Mouse (Mus musculus) forebrain, embryonic 16.5 days (tissue): ENCODE measurements around the gene Smyd3. TPM values are rescaled to one million over a fixed set of nuclear protein-coding genes. Genes with fewer than 3 reads are reported as not detected.
"Not testable (repeated sequence)": the region's sequence is repeated elsewhere in the genome, so short reads cannot be mapped to it uniquely, and the experiment has no call there.

Source experiments
- ATAC-seq: fragments of 200-750 bp; cut with Nextera tagmentation; 2 replicates; pipeline ENCODE4 v1.8.0; 2017; ENCODE audit warnings: mild to moderate bottlenecking, moderate library complexity
- H3K27ac ChIP-seq: fragments of 300-500 bp; sonication (generic); 2 replicates; pipeline ENCODE4 v1.5.1; 2014; ENCODE audit warnings: low read length, control low read depth
- H3K27me3 ChIP-seq: fragments of 300-500 bp; sonication (generic); replicated peaks from 2 replicates; pipeline ENCODE4 v1.6.1; 2014; ENCODE audit warnings: low read length; ENCODE audit not compliant: control insufficient read depth, insufficient read depth
- H3K36me3 ChIP-seq: fragments of 300-500 bp; sonication (generic); 2 replicates; pipeline ENCODE4 v1.6.1; 2014; ENCODE audit not compliant: control insufficient read depth, insufficient read depth
- H3K4me1 ChIP-seq: fragments of 300-500 bp; sonication (generic); replicated peaks from 2 replicates; pipeline ENCODE4 v1.6.1; 2014; ENCODE audit warnings: low read length; ENCODE audit not compliant: control insufficient read depth, insufficient read depth
- H3K4me2 ChIP-seq: fragments of 300-500 bp; sonication (generic); 2 replicates; pipeline ENCODE4 v1.6.1; 2014; ENCODE audit warnings: mild to moderate bottlenecking, low read length, control low read depth
- H3K4me3 ChIP-seq: fragments of 300-500 bp; sonication (generic); replicated peaks from 2 replicates; pipeline ENCODE4 v1.5.1; 2014; ENCODE audit warnings: mild to moderate bottlenecking, low read length, control low read depth
- H3K9ac ChIP-seq: fragments of 300-500 bp; sonication (generic); replicated peaks from 2 replicates; pipeline ENCODE4 v1.6.1; 2014; ENCODE audit warnings: low read depth, low read length, control low read depth
- H3K9me3 ChIP-seq: fragments of 300-500 bp; sonication (generic); 2 replicates; pipeline ENCODE4 v1.6.1; 2016; ENCODE audit warnings: low read length; ENCODE audit not compliant: control insufficient read depth
- WGBS: fragments of 180-500 bp; shearing (Covaris S2); extraction: QIAGEN DNeasy Blood & Tissue Kit; methylation state at CpG from one replicate; pipeline ENCODE4 v1.1.7; 2014; 5-methylcytosine and 5-hydroxymethylcytosine counted together
- polyA plus RNA-seq: library from polyadenylated mRNA; unstranded; fragments of >200 nt; fragmentation: Nextera tagmentation; extraction: Ambion mirVana; gene quantifications from 2 replicates; pipeline ENCODE4 v1.2.1, GENCODE M21; 2015

The Smyd3 gene
- polyA plus RNA-seq, 1 experiment from 2014 or later, result 29.4 TPM

DNA sequence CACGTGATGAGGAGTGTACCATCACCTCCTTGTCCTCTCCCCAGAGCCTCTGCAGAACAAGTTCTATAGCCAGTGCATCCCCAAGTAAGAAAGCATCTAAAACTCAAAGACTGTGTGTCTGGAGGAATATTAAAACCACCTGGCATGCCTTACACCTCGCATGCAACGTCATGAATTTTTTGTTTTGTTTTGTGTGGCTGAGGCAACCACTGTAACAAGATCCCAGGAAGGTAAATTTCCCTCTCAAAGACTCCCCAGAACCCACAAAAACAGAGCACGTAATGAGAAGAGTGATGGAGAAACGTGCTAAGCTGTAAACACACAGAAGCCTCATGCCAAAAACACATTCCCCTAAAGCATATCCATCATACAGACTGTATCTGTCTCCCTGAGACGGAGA is 222.2 kb downstream of the Smyd3 start:
- Histone ChIP-seq H3K4me1 (0 out of 2 replicates have a peak, but pooled peaks cover 3% of the 10 kb centered on the region), H3K27me3 (no peaks in the 10 kb centered on the region), H3K4me2 (no peak overlapping the region), H3K9me3 (no peaks in the 10 kb centered on the region), H3K27ac (no peak overlapping the region), H3K9ac (no peak overlapping the region), H3K36me3 (no peaks in the 10 kb centered on the region), H3K4me3 (no peak overlapping the region)
- WGBS, result 69% methylated on average over 6 of the region's 6 CpGs
- ATAC-seq, result no peak

DNA sequence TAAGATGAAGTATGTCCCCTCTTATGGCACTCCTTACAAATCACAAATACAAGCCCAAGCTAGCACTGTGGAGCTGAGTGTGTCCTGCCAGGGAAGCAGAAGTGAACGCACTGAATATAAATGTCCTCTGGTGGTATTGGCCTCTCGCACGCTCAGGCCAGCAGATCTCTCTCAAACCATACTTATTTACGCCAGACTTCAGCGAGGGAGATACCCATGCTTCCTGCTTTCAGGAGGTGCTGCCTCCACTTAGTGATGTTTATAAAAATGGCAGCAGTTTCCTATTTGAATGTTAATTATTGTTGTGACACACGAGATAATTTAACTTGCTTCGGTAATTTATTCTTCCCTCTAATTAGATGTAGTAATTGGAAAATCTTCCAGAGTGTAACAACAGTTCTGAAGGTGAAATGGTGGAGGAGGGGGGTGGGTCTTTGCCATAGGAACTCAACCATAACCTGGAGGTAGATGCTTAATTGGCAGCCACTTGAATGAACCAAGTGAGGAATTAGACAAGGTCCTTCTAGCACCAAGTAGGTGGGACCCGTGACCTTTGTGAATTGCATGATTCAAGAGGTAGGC is 224.0 kb downstream of the Smyd3 start:
- no peaks in the 10 kb centered on the region for H3K36me3 ChIP-seq
- no peaks in the 10 kb centered on the region for H3K27me3 ChIP-seq
- WGBS, result 21% methylated on average over 8 of the region's 8 CpGs
- no peak overlapping the region for H3K4me3 ChIP-seq
- H3K4me2 ChIP-seq, result no peak overlapping the region
- no peak overlapping the region for H3K9ac ChIP-seq
- 0 out of 2 replicates have a peak, but pooled peaks cover 3% of the 10 kb centered on the region for H3K4me1 ChIP-seq
- no peak overlapping the region for H3K27ac ChIP-seq
- ATAC-seq, result peak; percentile 38; the same call in 1 of the 2 replicates
- H3K9me3 ChIP-seq, result no peaks in the 10 kb centered on the region

DNA sequence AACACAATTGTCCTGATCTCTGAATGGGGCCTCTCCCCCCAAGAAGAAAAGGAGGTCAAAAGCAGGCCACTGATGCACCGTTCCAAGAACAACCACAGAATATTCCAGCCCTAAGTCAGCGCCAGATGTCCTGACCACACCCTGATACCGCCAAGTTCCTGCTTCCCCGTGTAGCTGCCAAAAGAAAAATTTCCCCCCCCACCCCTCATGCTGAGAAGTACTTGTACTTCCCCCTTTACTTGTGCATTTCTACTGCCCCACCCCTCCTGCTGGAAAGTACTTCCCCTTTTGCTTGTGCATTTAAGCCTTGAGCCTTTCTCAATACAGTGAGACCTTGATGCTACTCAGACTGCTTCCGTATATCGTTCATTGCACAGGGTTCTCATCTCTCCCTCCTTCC is 227.7 kb downstream of the Smyd3 start:
- ATAC-seq, H3K4me1 ChIP-seq, H3K27ac ChIP-seq, H3K4me2 ChIP-seq, H3K36me3 ChIP-seq, H3K9me3 ChIP-seq, H3K4me3 ChIP-seq, H3K9ac ChIP-seq, H3K27me3 ChIP-seq: not testable (repeated sequence)
- WGBS, result 97% methylated on average over 6 of the region's 6 CpGs

DNA sequence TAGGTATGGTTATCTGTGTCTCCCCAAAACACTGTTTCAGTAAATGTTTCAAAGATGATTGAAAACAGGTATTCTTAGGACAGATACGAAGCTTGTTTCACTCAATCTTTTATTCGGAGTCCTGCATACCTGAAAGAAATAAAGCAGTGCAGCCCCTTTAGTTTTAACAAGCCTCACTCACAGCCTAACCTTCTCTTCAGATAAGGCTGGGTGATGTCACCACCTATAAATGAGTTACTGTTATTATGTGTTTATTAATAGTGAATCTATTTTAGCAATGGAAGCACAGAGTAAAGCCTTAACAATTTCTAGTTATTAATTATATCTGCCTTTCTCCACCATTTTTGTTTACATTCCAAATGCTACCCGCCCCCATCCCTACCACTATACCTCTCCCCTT is 228.1 kb downstream of the Smyd3 start:
- H3K4me3 ChIP-seq, result no peak overlapping the region
- no peaks in the 10 kb centered on the region for H3K36me3 ChIP-seq
- no peak overlapping the region for H3K27ac ChIP-seq
- 97% methylated on average over 3 of the region's 3 CpGs for WGBS
- H3K9me3 ChIP-seq, result no peaks in the 10 kb centered on the region
- H3K4me2 ChIP-seq, result no peak overlapping the region
- H3K9ac ChIP-seq, result no peak overlapping the region
- 0 out of 2 replicates have a peak, but pooled peaks cover 3% of the 10 kb centered on the region for H3K4me1 ChIP-seq
- H3K27me3 ChIP-seq, result no peaks in the 10 kb centered on the region
- ATAC-seq, result no peak

- Histone ChIP-seq H3K27ac (no peak overlapping the region), H3K27me3 (no peaks in the 10 kb centered on the region), H3K4me2 (no peak overlapping the region), H3K4me1 (no peaks in the 10 kb centered on the region), H3K9me3 (no peaks in the 10 kb centered on the region), H3K9ac (no peak overlapping the region), H3K4me3 (no peak overlapping the region), H3K36me3 (no peaks in the 10 kb centered on the region)
- peak; percentile 45 for ATAC-seq
- WGBS, result 77% methylated on average over 6 of the region's 6 CpGs
Observed at GRCm38 (mm10) chr1:179286748-179287147, 231.1 kb downstream of the Smyd3 start.

DNA sequence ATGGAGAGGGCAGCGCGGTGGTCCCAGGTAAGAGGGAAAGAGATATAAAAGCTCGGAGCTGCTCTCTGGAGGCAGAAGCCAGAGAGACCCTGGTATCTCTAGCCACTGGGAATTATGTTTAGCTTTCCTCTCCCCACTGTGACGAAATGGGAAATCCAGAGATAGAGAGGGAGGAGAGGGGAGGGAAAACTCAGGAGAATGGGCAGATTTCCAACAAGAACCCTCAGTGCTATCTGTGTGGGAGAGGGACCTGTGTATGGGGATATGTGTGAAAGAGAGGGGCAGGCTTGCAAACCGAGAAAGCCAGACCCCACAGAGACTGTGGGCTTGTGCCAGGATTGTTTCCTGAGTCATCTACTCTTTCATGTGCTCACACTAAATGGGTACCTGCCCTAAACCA is 235.0 kb downstream of the Smyd3 start:
- Histone ChIP-seq H3K9ac (no peak overlapping the region), H3K27ac (no peak overlapping the region), H3K27me3 (no peaks in the 10 kb centered on the region), H3K9me3 (no peaks in the 10 kb centered on the region), H3K4me2 (no peak overlapping the region), H3K4me3 (no peak overlapping the region), H3K4me1 (no peaks in the 10 kb centered on the region), H3K36me3 (no peaks in the 10 kb centered on the region)
- WGBS, result 76% methylated on average over 5 of the region's 5 CpGs
- ATAC-seq, result no peak

DNA sequence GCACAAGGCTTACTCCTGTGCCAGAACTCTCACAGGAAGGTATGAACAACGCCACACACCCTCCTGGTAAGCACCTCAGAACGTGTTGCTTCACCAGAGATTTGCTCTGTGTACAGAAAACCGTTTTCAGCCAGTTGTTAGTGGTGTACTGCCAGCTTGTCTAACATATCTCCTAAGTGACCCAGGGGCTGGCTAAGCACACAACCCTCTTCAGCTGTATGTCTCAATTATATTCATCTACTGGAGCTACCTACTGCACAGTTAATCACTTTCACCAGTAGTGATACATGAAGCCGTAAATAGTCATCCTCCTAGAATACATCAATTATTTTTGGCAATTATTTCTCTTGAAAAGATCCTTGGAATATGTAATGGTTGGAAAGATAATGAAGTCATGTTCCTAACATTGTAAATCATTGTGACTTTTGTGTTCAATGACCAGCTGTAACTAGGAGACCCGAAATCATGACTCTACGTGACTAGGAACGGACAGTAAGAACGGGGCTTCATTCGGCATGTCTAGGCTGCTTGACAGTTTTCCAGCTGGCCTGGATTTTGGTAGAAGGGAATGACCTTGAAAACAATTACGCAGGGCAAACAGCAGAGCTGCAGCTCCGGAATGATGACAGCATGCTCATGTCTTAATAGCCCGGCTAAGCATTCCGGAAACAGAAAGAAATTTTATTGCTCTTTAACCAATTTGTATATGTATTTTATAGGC is 236.3 kb downstream of the Smyd3 start:
- no peak overlapping the region for H3K9ac ChIP-seq
- no peaks in the 10 kb centered on the region for H3K4me1 ChIP-seq
- no peaks in the 10 kb centered on the region for H3K36me3 ChIP-seq
- H3K4me2 ChIP-seq, result no peak overlapping the region
- ATAC-seq, result no peak
- no peak overlapping the region for H3K27ac ChIP-seq
- WGBS, result 81% methylated on average over 13 of the region's 13 CpGs
- H3K4me3 ChIP-seq, result no peak overlapping the region
- H3K27me3 ChIP-seq, result no peaks in the 10 kb centered on the region
- no peaks in the 10 kb centered on the region for H3K9me3 ChIP-seq

GRCm38 (mm10) chr1:179279116-179279515 is 238.7 kb downstream of the Smyd3 start:
- Histone ChIP-seq H3K4me3 (no peak overlapping the region), H3K27me3 (no peaks in the 10 kb centered on the region), H3K9me3 (no peaks in the 10 kb centered on the region), H3K9ac (no peak overlapping the region), H3K4me2 (no peak overlapping the region), H3K4me1 (no peaks in the 10 kb centered on the region), H3K36me3 (no peaks in the 10 kb centered on the region), H3K27ac (no peak overlapping the region)
- 97% methylated on average over 4 of the region's 4 CpGs for WGBS
- no peak for ATAC-seq

DNA sequence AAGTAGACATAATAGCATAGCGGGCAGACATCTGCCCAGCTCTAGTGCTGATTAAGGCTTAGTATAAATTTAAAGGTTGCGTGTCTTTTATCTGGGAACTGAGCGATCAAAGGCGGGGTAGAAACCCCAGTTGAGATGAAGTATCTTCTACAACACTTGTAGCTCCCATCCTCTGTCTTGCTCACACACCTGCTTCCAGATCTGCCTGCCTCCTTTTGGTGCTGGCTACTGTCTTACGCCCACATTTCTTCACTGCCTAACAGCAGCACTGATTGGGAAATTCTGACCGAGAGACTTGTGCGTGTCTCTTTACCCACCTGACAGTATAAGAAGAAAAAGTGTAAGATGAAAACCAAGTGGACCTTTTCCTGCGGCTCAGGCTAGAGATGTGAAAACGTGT is 240.5 kb downstream of the Smyd3 start:
- ATAC-seq, result no peak
- no peaks in the 10 kb centered on the region for H3K27me3 ChIP-seq

More for the DNA sequence above, 240.5 kb downstream of the Smyd3 start:
- no peak overlapping the region for H3K27ac ChIP-seq
- no peaks in the 10 kb centered on the region for H3K36me3 ChIP-seq
- H3K4me2 ChIP-seq, result no peak overlapping the region
- H3K9me3 ChIP-seq, result no peaks in the 10 kb centered on the region
- no peak overlapping the region for H3K4me3 ChIP-seq
- no peak overlapping the region for H3K9ac ChIP-seq
- WGBS, result 90% methylated on average over 9 of the region's 9 CpGs
- H3K4me1 ChIP-seq, result no peaks in the 10 kb centered on the region
